Mouse (Mus musculus): ENCODE measurements around the gene Sstr1. TPM values are rescaled to one million over a fixed set of nuclear protein-coding genes. Genes with fewer than 3 reads are reported as not detected.
A peak's percentile ranks its signal among the peaks of the same experiment; 100 is the strongest.

Sstr1 gene
- 0.11 and 0.44 TPM in 2 replicates for polyA plus RNA-seq (2015; fragmentation: Nextera tagmentation; extraction: Ambion mirVana)

DNA sequence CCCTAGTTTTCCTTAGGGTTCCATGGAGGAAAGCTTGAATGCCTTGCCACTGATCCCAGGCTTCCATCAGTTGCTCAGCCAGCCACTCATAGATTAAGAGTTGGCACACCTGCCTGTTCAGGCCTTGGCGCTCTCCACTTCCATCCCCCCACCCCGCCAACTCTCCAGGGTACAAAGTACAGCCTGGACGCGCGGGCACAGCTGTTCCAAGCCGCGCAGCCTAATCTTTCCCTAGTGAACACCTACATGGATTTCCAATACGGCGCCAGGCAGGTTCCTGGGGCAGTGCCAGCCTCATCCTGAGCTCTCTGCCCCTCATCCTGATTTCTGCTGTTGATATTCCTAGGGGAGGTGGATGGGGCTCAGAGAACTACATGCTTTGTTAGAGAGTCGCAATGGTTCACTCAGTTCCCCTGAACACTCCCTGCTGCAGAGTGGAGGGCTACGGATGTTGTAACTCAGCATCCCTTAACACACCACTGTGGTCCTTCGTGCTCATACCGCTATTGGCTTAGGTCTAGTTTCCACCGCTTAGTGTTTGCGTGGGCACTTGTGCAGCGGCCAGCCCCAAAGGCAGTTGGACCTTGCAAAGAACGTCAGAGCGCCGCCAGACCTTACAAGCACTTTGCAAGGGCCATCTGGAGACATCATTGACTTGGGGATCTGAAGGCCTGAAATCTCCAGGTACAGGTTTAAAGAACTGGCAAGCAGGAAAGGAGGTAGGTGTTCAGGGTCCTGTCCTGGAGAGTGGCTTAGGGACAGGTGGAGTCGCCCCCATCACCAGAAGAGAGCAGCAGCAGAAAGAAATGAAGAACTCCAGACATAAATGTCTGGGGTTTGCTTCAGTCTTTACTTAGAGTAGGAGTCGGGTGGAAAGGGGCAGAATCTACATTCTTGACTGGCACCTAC is at the start of gene Sstr1:
Gene Sstr1 (plus strand): TSS at position 610 of the 909 bp plus-strand sequence.
- WGBS, result 21% methylated on average over 21 of the region's 21 CpGs
- peaks cover 48% of the 10 kb centered on the region for H3K27me3 ChIP-seq
- no peaks in the 10 kb centered on the region for H3K9me3 ChIP-seq (replicated peaks)
- H3K4me1 ChIP-seq (replicated peaks), result peaks cover 28% of the 10 kb centered on the region
- no peak for ATAC-seq (replicated peaks; ENCODE audit: insufficient number of reproducible peaks, insufficient read depth, low FRiP score, low read depth)
- no peak within 1 kb of the TSS for H3K9ac ChIP-seq
- no peaks in the 10 kb centered on the region for H3K36me3 ChIP-seq
- H3K27ac ChIP-seq, result no peak within 1 kb of the TSS
- H3K4me2 ChIP-seq, result peak within 1 kb of the TSS; percentile 87
- peak within 1 kb of the TSS; percentile 48 for H3K4me3 ChIP-seq

DNA sequence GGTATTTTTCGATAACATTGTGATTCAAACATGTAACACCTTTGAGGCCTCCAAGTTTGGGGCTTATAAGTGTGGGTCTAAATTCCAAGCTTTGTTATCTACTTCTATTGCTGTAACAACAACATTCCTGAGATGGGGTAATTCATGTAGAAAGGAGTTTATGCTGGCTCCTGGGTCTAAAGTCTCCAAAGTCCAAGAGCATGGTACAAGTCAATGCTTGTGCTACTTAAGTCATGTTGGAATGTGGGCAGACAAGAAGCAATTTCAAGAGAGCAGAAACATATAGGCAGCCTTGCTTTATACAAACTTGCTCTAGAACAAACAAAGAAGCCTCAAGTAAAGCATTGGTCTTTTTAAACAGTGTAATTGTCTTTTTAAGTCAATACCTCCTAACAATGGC is 12.8 kb upstream of the Sstr1 start:
- Histone ChIP-seq H3K36me3 (no peaks in the 10 kb centered on the region), H3K9ac (no peak overlapping the region), H3K4me1 (replicated peaks) (no peaks in the 10 kb centered on the region), H3K4me3 (no peak overlapping the region), H3K9me3 (replicated peaks) (no peaks in the 10 kb centered on the region), H3K27me3 (no peaks in the 10 kb centered on the region), H3K27ac (no peak overlapping the region), H3K4me2 (no peak overlapping the region)
- 82% methylated on average over 1 of the region's 1 CpGs for WGBS
- no peak for ATAC-seq (replicated peaks; ENCODE audit: insufficient number of reproducible peaks, insufficient read depth, low FRiP score, low read depth)

DNA sequence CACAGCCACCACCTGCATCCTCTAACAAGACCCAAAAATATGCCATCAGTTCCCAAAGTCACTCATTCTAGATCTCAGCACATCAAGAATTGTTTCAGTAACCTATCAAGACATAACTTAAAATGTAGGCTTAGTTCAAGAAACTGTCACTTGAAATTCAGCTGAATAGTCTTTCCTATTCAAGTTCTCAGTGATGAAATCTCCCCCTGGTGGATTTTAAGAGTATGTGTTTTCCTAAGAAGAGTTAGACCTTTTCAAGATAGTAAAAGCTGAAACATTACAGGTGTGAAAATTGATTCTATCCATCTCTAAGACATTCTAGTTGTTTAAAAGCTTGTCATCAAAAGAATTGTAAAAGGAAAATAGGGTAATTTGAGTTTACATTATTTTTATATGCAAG is 10.4 kb upstream of the Sstr1 start:
- no peak overlapping the region for H3K27ac ChIP-seq
- no peaks in the 10 kb centered on the region for H3K9me3 ChIP-seq (replicated peaks)
- no peak overlapping the region for H3K4me3 ChIP-seq
- H3K9ac ChIP-seq, result no peak overlapping the region
- no peaks in the 10 kb centered on the region for H3K36me3 ChIP-seq
- H3K27me3 ChIP-seq, result no peaks in the 10 kb centered on the region
- ATAC-seq (replicated peaks; ENCODE audit: insufficient number of reproducible peaks, insufficient read depth, low FRiP score, low read depth), result no peak
- no peaks in the 10 kb centered on the region for H3K4me1 ChIP-seq (replicated peaks)
- H3K4me2 ChIP-seq, result no peak overlapping the region

DNA sequence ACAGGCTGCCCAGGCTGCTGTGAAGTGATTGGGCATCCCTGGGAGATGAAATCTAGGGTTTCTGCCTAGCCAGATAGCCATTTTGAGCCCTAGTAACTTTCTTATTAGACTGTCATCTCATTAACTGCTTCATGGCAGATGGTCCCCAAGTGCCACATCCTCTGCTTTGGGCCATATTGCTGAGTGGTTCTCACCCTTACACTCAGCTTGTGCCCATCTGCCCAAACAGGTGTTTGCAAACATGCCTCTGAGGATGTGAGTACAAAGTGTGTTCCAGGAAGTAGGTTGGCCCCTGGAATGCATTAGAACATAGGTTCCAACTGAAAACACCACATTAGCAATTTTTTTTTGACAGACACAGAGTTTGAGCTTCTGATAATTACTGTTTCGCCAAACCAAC is 3.6 kb upstream of the Sstr1 start:
- H3K9ac ChIP-seq, result no peak overlapping the region
- 82% methylated on average over 1 of the region's 1 CpGs for WGBS
- H3K4me2 ChIP-seq, result no peak overlapping the region
- peaks cover 32% of the 10 kb centered on the region for H3K27me3 ChIP-seq
- no peak overlapping the region for H3K27ac ChIP-seq
- no peaks in the 10 kb centered on the region for H3K9me3 ChIP-seq (replicated peaks)
- H3K4me3 ChIP-seq, result no peak overlapping the region
- H3K36me3 ChIP-seq, result no peaks in the 10 kb centered on the region
- H3K4me1 ChIP-seq (replicated peaks), result peaks cover 11% of the 10 kb centered on the region
- no peak for ATAC-seq (replicated peaks; ENCODE audit: insufficient number of reproducible peaks, insufficient read depth, low FRiP score, low read depth)

DNA sequence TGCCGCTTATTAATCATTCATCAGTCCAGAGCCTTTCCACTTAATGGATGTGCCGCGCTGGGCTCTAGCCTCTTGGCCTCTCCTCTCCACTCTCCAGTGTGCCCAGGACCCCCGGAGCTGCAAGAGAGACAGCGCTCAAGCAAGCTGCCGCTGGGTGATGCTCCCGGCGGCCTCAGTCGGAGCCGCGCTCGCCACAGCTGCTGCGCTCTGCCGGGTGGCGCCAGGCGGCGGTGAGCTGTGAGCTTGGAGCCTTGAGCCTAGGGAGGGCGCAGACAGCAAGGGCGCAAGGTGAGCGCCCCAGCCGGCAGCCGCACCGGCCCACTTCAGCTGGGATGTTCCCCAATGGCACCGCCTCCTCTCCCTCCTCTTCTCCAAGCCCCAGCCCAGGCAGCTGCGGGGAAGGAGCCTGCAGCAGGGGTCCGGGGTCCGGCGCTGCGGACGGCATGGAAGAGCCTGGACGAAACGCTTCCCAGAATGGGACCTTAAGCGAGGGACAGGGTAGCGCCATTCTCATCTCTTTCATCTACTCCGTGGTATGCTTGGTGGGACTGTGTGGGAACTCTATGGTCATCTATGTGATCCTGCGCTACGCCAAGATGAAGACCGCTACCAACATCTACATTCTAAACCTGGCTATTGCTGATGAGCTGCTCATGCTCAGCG is 820 bp downstream of the Sstr1 start:
- peaks cover 48% of the 10 kb centered on the region for H3K27me3 ChIP-seq

DNA sequence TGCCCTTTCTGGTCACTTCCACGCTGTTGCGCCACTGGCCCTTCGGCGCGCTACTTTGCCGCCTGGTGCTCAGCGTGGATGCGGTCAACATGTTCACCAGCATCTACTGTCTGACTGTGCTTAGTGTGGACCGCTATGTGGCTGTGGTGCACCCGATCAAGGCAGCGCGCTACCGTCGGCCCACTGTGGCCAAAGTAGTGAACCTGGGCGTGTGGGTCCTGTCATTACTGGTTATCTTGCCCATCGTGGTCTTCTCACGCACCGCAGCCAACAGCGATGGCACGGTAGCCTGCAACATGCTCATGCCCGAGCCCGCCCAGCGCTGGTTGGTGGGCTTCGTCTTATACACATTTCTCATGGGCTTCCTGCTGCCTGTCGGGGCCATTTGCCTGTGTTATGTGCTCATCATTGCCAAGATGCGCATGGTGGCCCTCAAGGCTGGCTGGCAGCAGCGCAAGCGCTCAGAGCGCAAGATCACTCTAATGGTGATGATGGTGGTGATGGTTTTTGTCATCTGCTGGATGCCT is 1.4 kb downstream of the Sstr1 start:
- peaks cover 48% of the 10 kb centered on the region for H3K27me3 ChIP-seq
- no peaks in the 10 kb centered on the region for H3K9me3 ChIP-seq (replicated peaks)
- peaks cover 28% of the 10 kb centered on the region for H3K4me1 ChIP-seq (replicated peaks)
- no peak overlapping the region for H3K27ac ChIP-seq
- no peaks in the 10 kb centered on the region for H3K36me3 ChIP-seq
- no peak overlapping the region for H3K9ac ChIP-seq
- H3K4me3 ChIP-seq, result peak overlapping the region; percentile 48
- ATAC-seq (replicated peaks; ENCODE audit: insufficient number of reproducible peaks, insufficient read depth, low FRiP score, low read depth), result no peak
- WGBS, result 5% methylated on average over 29 of the region's 29 CpGs
- H3K4me2 ChIP-seq, result peak overlapping the region; percentile 87

More for the DNA sequence above, 820 bp downstream of the Sstr1 start:
- H3K9me3 ChIP-seq (replicated peaks), result no peaks in the 10 kb centered on the region
- no peak overlapping the region for H3K27ac ChIP-seq
- peaks cover 28% of the 10 kb centered on the region for H3K4me1 ChIP-seq (replicated peaks)
- peak overlapping the region; percentile 48 for H3K4me3 ChIP-seq
- no peaks in the 10 kb centered on the region for H3K36me3 ChIP-seq
- H3K4me2 ChIP-seq, result peak overlapping the region; percentile 87
- WGBS, result under 1% methylated on average over 39 of the region's 39 CpGs
- no peak; the same call in 1 of the 2 replicates for ATAC-seq (replicated peaks; ENCODE audit: insufficient number of reproducible peaks, insufficient read depth, low FRiP score, low read depth)
- H3K9ac ChIP-seq, result no peak overlapping the region

DNA sequence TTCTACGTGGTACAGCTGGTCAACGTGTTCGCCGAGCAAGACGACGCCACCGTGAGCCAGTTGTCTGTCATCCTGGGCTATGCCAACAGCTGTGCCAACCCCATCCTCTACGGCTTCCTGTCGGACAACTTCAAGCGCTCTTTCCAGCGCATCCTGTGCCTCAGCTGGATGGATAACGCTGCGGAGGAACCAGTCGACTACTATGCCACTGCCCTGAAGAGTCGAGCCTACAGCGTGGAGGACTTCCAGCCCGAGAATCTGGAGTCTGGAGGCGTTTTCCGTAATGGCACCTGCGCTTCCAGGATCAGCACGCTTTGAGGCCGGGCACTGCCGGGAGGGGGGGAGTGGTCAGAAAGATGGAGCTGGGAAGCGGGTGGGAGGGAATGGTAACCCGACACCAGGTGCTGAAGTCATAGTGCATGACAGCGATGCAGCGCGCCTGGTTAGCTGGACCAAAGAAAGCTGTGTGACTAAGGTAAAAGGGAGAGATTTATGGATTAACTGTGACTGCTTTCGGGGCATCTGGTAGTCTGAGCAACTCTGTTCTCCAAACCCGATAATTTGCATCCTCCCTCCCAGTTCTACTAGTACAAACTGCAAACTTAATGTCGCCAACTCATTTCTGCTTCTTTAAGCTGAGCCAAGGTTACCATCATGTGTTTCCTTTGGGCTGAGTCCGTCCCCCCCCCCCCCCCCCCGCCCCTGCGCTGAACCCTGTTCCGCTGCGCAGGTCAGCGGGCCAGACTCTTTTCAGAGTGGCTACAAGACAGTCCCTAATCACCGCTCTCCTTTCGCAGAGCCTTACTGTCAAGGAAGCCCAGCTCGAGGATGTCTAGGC is 2.1 kb downstream of the Sstr1 start:
- Histone ChIP-seq H3K9me3 (replicated peaks) (no peaks in the 10 kb centered on the region), H3K9ac (no peak overlapping the region), H3K4me2 (peak overlapping the region; percentile 87), H3K36me3 (no peaks in the 10 kb centered on the region), H3K27me3 (peaks cover 48% of the 10 kb centered on the region), H3K4me1 (replicated peaks) (peaks cover 28% of the 10 kb centered on the region), H3K4me3 (peak overlapping the region; percentile 48), H3K27ac (no peak overlapping the region)
- ATAC-seq (replicated peaks; ENCODE audit: insufficient number of reproducible peaks, insufficient read depth, low FRiP score, low read depth), result peak; percentile 33; the same call in 1 of the 2 replicates
- WGBS, result 1% methylated on average over 38 of the region's 40 CpGs

DNA sequence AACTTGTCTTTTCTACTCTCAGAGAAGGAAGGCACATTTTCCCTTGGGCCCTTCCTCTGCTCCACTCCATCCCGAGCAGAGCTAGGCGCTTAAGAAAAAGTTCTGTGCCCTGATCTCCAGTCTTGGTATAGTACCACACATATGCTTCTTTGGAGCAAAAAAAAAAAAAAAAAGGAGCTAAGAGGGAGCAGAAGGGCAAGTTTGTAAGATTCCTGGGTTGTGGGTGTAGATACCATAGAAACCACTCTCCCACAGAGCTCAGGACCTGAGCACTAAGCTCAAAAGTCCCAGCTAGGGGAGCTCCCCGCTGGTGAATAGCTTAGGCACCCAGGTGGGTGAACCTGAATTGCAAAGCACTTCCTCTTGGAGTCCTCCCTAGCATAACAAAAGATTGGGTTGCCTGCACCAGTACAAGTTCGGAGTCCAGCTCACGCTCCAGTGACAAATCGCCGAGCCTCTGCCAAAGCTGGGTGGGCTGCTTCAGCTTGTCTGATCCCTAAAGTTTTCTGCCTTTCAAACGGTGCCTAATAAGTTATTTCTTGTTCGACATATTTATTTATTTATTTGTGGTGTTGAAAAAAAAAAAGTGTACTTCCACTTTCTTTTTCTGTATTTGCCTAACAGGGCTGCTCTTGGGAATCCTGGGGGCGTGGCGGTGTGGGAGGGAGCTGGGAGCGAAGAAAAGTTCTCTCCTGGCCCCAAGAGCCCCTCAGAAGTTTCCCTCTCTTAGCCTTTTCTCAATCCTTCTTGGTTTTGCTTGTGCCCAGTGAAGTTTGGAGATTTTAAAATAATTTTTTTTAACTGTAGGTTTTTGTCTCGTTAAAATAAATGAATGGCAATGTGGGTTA is 2.9 kb downstream of the Sstr1 start:
- WGBS, result 11% methylated on average over 13 of the region's 13 CpGs
- H3K27ac ChIP-seq, result no peak overlapping the region
- peak overlapping the region; percentile 48 for H3K4me3 ChIP-seq
- no peaks in the 10 kb centered on the region for H3K9me3 ChIP-seq (replicated peaks)
- H3K4me1 ChIP-seq (replicated peaks), result peaks cover 28% of the 10 kb centered on the region
- no peak overlapping the region for H3K9ac ChIP-seq
- ATAC-seq (replicated peaks; ENCODE audit: insufficient number of reproducible peaks, insufficient read depth, low FRiP score, low read depth), result no peak
- H3K4me2 ChIP-seq, result peak overlapping the region; percentile 87
- peaks cover 43% of the 10 kb centered on the region for H3K27me3 ChIP-seq
- H3K36me3 ChIP-seq, result no peaks in the 10 kb centered on the region

DNA sequence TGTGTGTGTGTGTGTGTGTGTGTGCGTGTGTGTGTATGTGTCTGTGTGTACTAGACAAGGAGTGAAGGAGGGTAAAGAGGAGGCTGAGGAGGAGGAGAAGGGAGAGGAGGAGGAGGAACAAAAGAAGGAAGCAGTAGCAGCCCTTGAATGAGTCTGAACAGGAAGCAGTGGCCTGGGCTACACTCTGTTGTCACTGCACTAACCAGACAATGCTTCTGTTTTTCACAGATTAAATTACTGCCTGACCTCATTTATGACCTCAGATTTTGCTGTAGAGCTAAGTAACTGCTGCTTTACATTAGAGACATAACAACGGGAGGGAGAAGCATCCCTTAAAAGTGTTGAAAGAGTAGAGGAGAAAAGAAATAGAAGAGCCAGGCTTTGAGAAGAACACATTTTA is 4.6 kb downstream of the Sstr1 start:
- no peak for ATAC-seq (replicated peaks; ENCODE audit: insufficient number of reproducible peaks, insufficient read depth, low FRiP score, low read depth)
- 49% methylated on average over 2 of the region's 2 CpGs for WGBS
- no peaks in the 10 kb centered on the region for H3K36me3 ChIP-seq
- no peak overlapping the region for H3K4me3 ChIP-seq
- peaks cover 28% of the 10 kb centered on the region for H3K4me1 ChIP-seq (replicated peaks)
- H3K27me3 ChIP-seq, result peaks cover 33% of the 10 kb centered on the region
- H3K27ac ChIP-seq, result no peak overlapping the region
- H3K9me3 ChIP-seq (replicated peaks), result no peaks in the 10 kb centered on the region
- no peak overlapping the region for H3K4me2 ChIP-seq
- no peak overlapping the region for H3K9ac ChIP-seq

DNA sequence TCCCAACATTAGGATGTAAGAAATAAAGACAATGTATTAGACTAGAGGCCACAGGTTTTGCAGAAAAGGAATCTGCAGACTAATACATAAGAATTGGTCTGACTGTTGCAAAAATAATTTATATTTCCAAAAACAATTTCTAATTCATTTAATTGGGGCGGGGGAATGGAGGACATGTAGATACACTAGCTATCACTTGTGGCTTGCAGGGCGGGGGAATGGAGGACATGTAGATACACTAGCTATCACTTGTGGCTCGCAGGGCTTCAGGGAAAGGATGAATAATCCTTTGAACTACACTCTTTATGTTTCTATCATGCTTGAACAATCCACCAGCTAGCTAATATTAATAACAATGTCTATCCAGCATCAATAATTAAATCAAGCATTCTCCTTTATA is 7.5 kb downstream of the Sstr1 start:
- Histone ChIP-seq H3K9me3 (replicated peaks) (no peaks in the 10 kb centered on the region), H3K9ac (no peak overlapping the region), H3K36me3 (no peaks in the 10 kb centered on the region), H3K4me1 (replicated peaks) (peaks cover 6% of the 10 kb centered on the region), H3K4me2 (no peak overlapping the region), H3K27ac (no peak overlapping the region), H3K27me3 (peaks cover 7% of the 10 kb centered on the region; the same call in 1 of the 2 replicates), H3K4me3 (no peak overlapping the region)
- no peak for ATAC-seq (replicated peaks; ENCODE audit: insufficient number of reproducible peaks, insufficient read depth, low FRiP score, low read depth)
- 82% methylated on average over 3 of the region's 3 CpGs for WGBS
